In genomic region chr19:53850166-53850922, GRCm38 (mm10) we compare ENCODE assay signal across 9 mouse cellular contexts. TPM values are rescaled to one million over a fixed set of nuclear protein-coding genes. Genes with fewer than 3 reads are reported as not detected.
DNase-seq lines count a peak whose midpoint lies in the region; ATAC-seq lines count a peak whose summit lies in the region.
"Had no signal": no experiment of that assay in that cellular context is flagged by ENCODE, and none has a peak within 500 bp of the region (broad histone marks: within the 10 kb centered on the region; RNA-seq: fewer than 3 reads in every experiment).

No protein-coding gene starts in this region.

- H3K4me3 ChIP-seq in embryonic facial prominence, embryonic 15.5 days (replicated peaks) = no peak overlapping the region
- no peak overlapping the region for H3K4me3 ChIP-seq in heart, embryonic 14.5 days (ENCODE audit: control insufficient read depth in 1 of 2, insufficient read depth in 1 of 2, low read depth in 1 of 2, low read length in 2 of 2)
- H3K4me3 ChIP-seq in kidney, embryonic 15.5 days (replicated peaks) = no peak overlapping the region
- H3K4me3 ChIP-seq: liver, embryonic 13.5 days had no signal

- WGBS in embryonic facial prominence, embryonic 15.5 days = 21% methylated on average over 18 of the region's 18 CpGs
- 28% methylated on average over 18 of the region's 18 CpGs for WGBS in heart, embryonic 14.5 days
- 42% methylated on average over 18 of the region's 18 CpGs for WGBS in kidney, embryonic 15.5 days

- H3K9ac ChIP-seq in embryonic facial prominence, embryonic 15.5 days = no peak overlapping the region
- H3K9ac ChIP-seq in heart, embryonic 14.5 days (ENCODE audit: low read length) = no peak overlapping the region
- no peak overlapping the region for H3K9ac ChIP-seq in kidney, embryonic 15.5 days
- H3K9ac ChIP-seq: liver, embryonic 13.5 days had no signal

- peak overlapping the region; percentile 0; the same call in 1 of the 2 replicates for H3K4me2 ChIP-seq in embryonic facial prominence, embryonic 15.5 days (replicated peaks)
- no peak overlapping the region for H3K4me2 ChIP-seq in heart, embryonic 14.5 days (ENCODE audit: low read length)
- peak overlapping the region; percentile 12; the same call in 1 of the 2 replicates for H3K4me2 ChIP-seq in kidney, embryonic 15.5 days
- H3K4me2 ChIP-seq: liver, embryonic 13.5 days had no signal

- H3K27ac ChIP-seq in embryonic facial prominence, embryonic 15.5 days (replicated peaks) = peak overlapping the region; percentile 85
- H3K27ac ChIP-seq in heart, embryonic 14.5 days (replicated peaks in 1 of 2; ENCODE audit: control insufficient read depth in 1 of 2, insufficient read depth in 1 of 2, low read depth in 2 of 2, low read length in 2 of 2) = peak overlapping the region; percentile 70 to 79
- H3K27ac ChIP-seq in kidney, embryonic 15.5 days = peak overlapping the region; percentile 94
- H3K27ac ChIP-seq: liver, embryonic 13.5 days had no signal

- no peaks in the 10 kb centered on the region for H3K27me3 ChIP-seq in embryonic facial prominence, embryonic 15.5 days
- H3K27me3 ChIP-seq in heart, embryonic 14.5 days (ENCODE audit: control insufficient read depth, insufficient read depth, low read length) = no peaks in the 10 kb centered on the region
- H3K27me3 ChIP-seq in kidney, embryonic 15.5 days = no peaks in the 10 kb centered on the region
- H3K27me3 ChIP-seq: liver, embryonic 13.5 days had no signal

- no peaks in the 10 kb centered on the region for H3K9me3 ChIP-seq in embryonic facial prominence, embryonic 15.5 days (replicated peaks)
- no peaks in the 10 kb centered on the region for H3K9me3 ChIP-seq in heart, embryonic 14.5 days (ENCODE audit: control insufficient read depth, low read length)
- H3K9me3 ChIP-seq in kidney, embryonic 15.5 days (replicated peaks) = no peaks in the 10 kb centered on the region
- H3K9me3 ChIP-seq: liver, embryonic 13.5 days had no signal

- H3K36me3 ChIP-seq in embryonic facial prominence, embryonic 15.5 days = no peaks in the 10 kb centered on the region
- peaks cover 90% of the 10 kb centered on the region for H3K36me3 ChIP-seq in heart, embryonic 14.5 days (ENCODE audit: control insufficient read depth, insufficient read depth, low read length)
- H3K36me3 ChIP-seq in kidney, embryonic 15.5 days = no peaks in the 10 kb centered on the region
- H3K36me3 ChIP-seq: liver, embryonic 13.5 days had no signal

- peak; percentile 67 for DNase-seq in 3T3-L1 (ENCODE audit: low read depth, low spot score)
- peak; percentile 64 to 81 for DNase-seq in adrenal gland, adult 18-20 months (ENCODE audit: low spot score in 2 of 2)
- DNase-seq in lung, postnatal 36 days = peak; percentile 91
- peak; percentile 69 for DNase-seq in urinary bladder, postnatal 25 days (ENCODE audit: low spot score)
- DNase-seq: liver, embryonic 13.5 days had no signal

- H3K4me1 ChIP-seq in embryonic facial prominence, embryonic 15.5 days = peaks cover 48% of the 10 kb centered on the region
- peaks cover 13 to 35% of the 10 kb centered on the region in 2 experiments for H3K4me1 ChIP-seq in heart, embryonic 14.5 days (ENCODE audit: control insufficient read depth in 2 of 2, insufficient read depth in 2 of 2, low read length in 2 of 2)
- peaks cover 50% of the 10 kb centered on the region for H3K4me1 ChIP-seq in kidney, embryonic 15.5 days

- ATAC-seq in embryonic facial prominence, embryonic 15.5 days (ENCODE audit: insufficient number of reproducible peaks, low FRiP score, low TSS enrichment, low read depth) = 0 out of 2 replicates have a peak, but pooled peaks have one; percentile 16
- 0 out of 2 replicates have a peak, but pooled peaks have one; percentile 48 for ATAC-seq in heart, embryonic 14.5 days (ENCODE audit: insufficient number of reproducible peaks, insufficient read depth, low FRiP score, low read depth)
- no peak for ATAC-seq in kidney, embryonic 15.5 days (replicated peaks; ENCODE audit: low FRiP score)
- ATAC-seq in erythroid progenitor cell, adult 5-6 weeks (replicated peaks; ENCODE audit: low FRiP score, poor library complexity, severe bottlenecking) = no peak

RNA-seq across cellular contexts. Expression of gene Pdcd4, which starts 41.7 kb away (rescaled TPM):
- total RNA-seq in adrenal gland, adult 18-20 months (2021) = 10 to 100 TPM; 69.6 to 91.1 TPM
- 111 and 122 TPM in 2 replicates for polyA plus RNA-seq in embryonic facial prominence, embryonic 15.5 days (2015; fragmentation: Nextera tagmentation; extraction: Ambion mirVana)
- polyA plus RNA-seq in heart, embryonic 14.5 days (2014; fragmentation: Nextera tagmentation; extraction: Ambion mirVana) = 39.6 and 45.6 TPM in 2 replicates
- 122 and 124 TPM in 2 replicates for polyA plus RNA-seq in kidney, embryonic 15.5 days (2015; fragmentation: Nextera tagmentation; extraction: Ambion mirVana)
- 44.0 and 45.4 TPM in 2 replicates for total RNA-seq in erythroid progenitor cell, adult 5-6 weeks (2015; ENCODE audit: low replicate concordance)
- total RNA-seq in erythroid progenitor cell, adult 5-6 weeks (2017; ENCODE audit: low replicate concordance) = 32.2 and 56.3 TPM in 2 replicates

Comparison
In these comparisons a context has a peak if more than half of its experiments do, and no peak if none do; other contexts are left out.
1. ATAC-seq: peak in embryonic facial prominence, embryonic 15.5 days (single experiment) and heart, embryonic 14.5 days (single experiment); none in kidney, embryonic 15.5 days (single experiment) and erythroid progenitor cell, adult 5-6 weeks (single experiment).
2. Peak in every context shown above with its lines, with median percentiles within 50 percentile points of each other: DNase-seq and H3K27ac ChIP-seq.